In genomic region chr7:143757027-143757390, GRCm38 (mm10) we compare ENCODE assay signal across 8 mouse cellular contexts. TPM values are rescaled to one million over a fixed set of nuclear protein-coding genes. Genes with fewer than 3 reads are reported as not detected.
DNase-seq lines count a peak whose midpoint lies in the region; ATAC-seq lines count a peak whose summit lies in the region.

No protein-coding gene starts in this region.

- H3K9ac ChIP-seq in intestine, embryonic 16.5 days (ENCODE audit: low read depth, low read length), result peak overlapping the region; percentile 62
- peak overlapping the region; percentile 47; the same call in 1 of the 2 replicates for H3K9ac ChIP-seq in limb, embryonic 12.5 days (replicated peaks)
- 0 out of 2 replicates have a peak overlapping the region, but pooled peaks have one; percentile 26 for H3K9ac ChIP-seq in midbrain, embryonic 14.5 days (replicated peaks; ENCODE audit: low read length)

- H3K9me3 ChIP-seq in intestine, embryonic 16.5 days (ENCODE audit: control insufficient read depth, low read length), result no peaks in the 10 kb centered on the region
- no peaks in the 10 kb centered on the region for H3K9me3 ChIP-seq in limb, embryonic 12.5 days
- H3K9me3 ChIP-seq in midbrain, embryonic 14.5 days (ENCODE audit: control insufficient read depth, low read length), result no peaks in the 10 kb centered on the region

- H3K4me1 ChIP-seq in intestine, embryonic 16.5 days (ENCODE audit: control insufficient read depth, insufficient read depth, low read length), result peaks cover 5% of the 10 kb centered on the region
- peaks cover 12% of the 10 kb centered on the region; the same call in 1 of the 2 replicates for H3K4me1 ChIP-seq in limb, embryonic 12.5 days (replicated peaks)
- peaks cover 11% of the 10 kb centered on the region; the same call in 1 of the 2 replicates for H3K4me1 ChIP-seq in midbrain, embryonic 14.5 days (ENCODE audit: control insufficient read depth, insufficient read depth, low read length)

- peak overlapping the region; percentile 50 for H3K4me3 ChIP-seq in intestine, embryonic 16.5 days (ENCODE audit: low read length)
- H3K4me3 ChIP-seq in limb, embryonic 12.5 days (replicated peaks), result peak overlapping the region; percentile 40
- peak overlapping the region; percentile 32 for H3K4me3 ChIP-seq in midbrain, embryonic 14.5 days (replicated peaks; ENCODE audit: low read depth, low read length)

- H3K36me3 ChIP-seq in intestine, embryonic 16.5 days (ENCODE audit: control insufficient read depth, insufficient read depth, low read length), result no peaks in the 10 kb centered on the region
- H3K36me3 ChIP-seq in limb, embryonic 12.5 days, result no peaks in the 10 kb centered on the region
- H3K36me3 ChIP-seq in midbrain, embryonic 14.5 days (ENCODE audit: control insufficient read depth, insufficient read depth, low read length), result no peaks in the 10 kb centered on the region

- intact Hi-C loops in gastrocnemius, postnatal 36 days (cut with DNase I), result no loop called here

- no peak overlapping the region for H3K27ac ChIP-seq in intestine, embryonic 16.5 days (ENCODE audit: low read length)
- no peak overlapping the region for H3K27ac ChIP-seq in limb, embryonic 12.5 days
- H3K27ac ChIP-seq in midbrain, embryonic 14.5 days (replicated peaks; ENCODE audit: low read depth, low read length), result no peak overlapping the region; the same call in 1 of the 2 replicates

- H3K27me3 ChIP-seq in intestine, embryonic 16.5 days (replicated peaks; ENCODE audit: control insufficient read depth, insufficient read depth, low read length), result peaks cover 6% of the 10 kb centered on the region; the same call in 1 of the 2 replicates
- peaks cover 57% of the 10 kb centered on the region for H3K27me3 ChIP-seq in limb, embryonic 12.5 days
- peaks cover 24% of the 10 kb centered on the region for H3K27me3 ChIP-seq in midbrain, embryonic 14.5 days (ENCODE audit: control insufficient read depth, insufficient read depth, low read length)

- peak overlapping the region; percentile 88 for H3K4me2 ChIP-seq in intestine, embryonic 16.5 days (ENCODE audit: low read depth, low read length)
- peak overlapping the region; percentile 73 for H3K4me2 ChIP-seq in limb, embryonic 12.5 days
- H3K4me2 ChIP-seq in midbrain, embryonic 14.5 days (ENCODE audit: low read length), result peak overlapping the region; percentile 68

- under 1% methylated on average over 15 of the region's 15 CpGs for WGBS in intestine, embryonic 16.5 days
- WGBS in limb, embryonic 12.5 days, result 2% methylated on average over 15 of the region's 15 CpGs
- WGBS in midbrain, embryonic 14.5 days, result under 1% methylated on average over 15 of the region's 15 CpGs

- peak; percentile 71 for DNase-seq in layer of hippocampus, adult 11-12 months (ENCODE audit: low spot score)
- DNase-seq in layer of hippocampus, adult 9-10 months (ENCODE audit: low spot score), result no peak
- peak; percentile 90 for DNase-seq in embryo, embryonic 10 days (ENCODE audit: low spot score)
- peak; percentile 58 to 72 for DNase-seq in gastrocnemius, postnatal 36 days
- peak; percentile 87 for DNase-seq in midbrain, embryonic 14.5 days
- DNase-seq in spleen, postnatal 14 days (ENCODE audit: low spot score in 2 of 2), result peak; percentile 37 to 57

- ATAC-seq in intestine, embryonic 16.5 days, result peak; percentile 91
- ATAC-seq in limb, embryonic 12.5 days (ENCODE audit: insufficient number of reproducible peaks, insufficient read depth, low FRiP score, low TSS enrichment, low read depth), result peak; percentile 62; the same call in 1 of the 2 replicates
- ATAC-seq in midbrain, embryonic 14.5 days (ENCODE audit: low FRiP score, low TSS enrichment), result peak; percentile 84

RNA-seq across cellular contexts. Expression of gene Osbpl5, which starts 0.2 kb away (rescaled TPM):
- 10 to 100 TPM; 14.6 to 15.2 TPM for total RNA-seq in gastrocnemius, postnatal 36 days (2021)
- 26.4 and 29.0 TPM in 2 replicates for polyA plus RNA-seq in intestine, embryonic 16.5 days (2015; fragmentation: Nextera tagmentation; extraction: Ambion mirVana)
- polyA plus RNA-seq in limb, embryonic 12.5 days (2016; fragmentation: Nextera tagmentation; extraction: Ambion mirVana), result 26.1 and 30.4 TPM in 2 replicates
- 30.1 and 33.2 TPM in 2 replicates for polyA plus RNA-seq in midbrain, embryonic 14.5 days (2014; fragmentation: Nextera tagmentation; extraction: Ambion mirVana)

RNA-seq across cellular contexts. Expression of gene Mrgprg, which starts 9.8 kb away (rescaled TPM):
- total RNA-seq in gastrocnemius, postnatal 36 days (2021), result not detected
- polyA plus RNA-seq in intestine, embryonic 16.5 days (2015; fragmentation: Nextera tagmentation; extraction: Ambion mirVana), result not detected in 2 replicates
- polyA plus RNA-seq in limb, embryonic 12.5 days (2016; fragmentation: Nextera tagmentation; extraction: Ambion mirVana), result not detected in 2 replicates
- not detected in 2 replicates for polyA plus RNA-seq in midbrain, embryonic 14.5 days (2014; fragmentation: Nextera tagmentation; extraction: Ambion mirVana)

RNA-seq across cellular contexts. Expression of gene Mrgpre, which starts 27.3 kb away (rescaled TPM):
- under 1 TPM; 0.43 to 0.54 TPM for total RNA-seq in gastrocnemius, postnatal 36 days (2021)
- polyA plus RNA-seq in intestine, embryonic 16.5 days (2015; fragmentation: Nextera tagmentation; extraction: Ambion mirVana), result 1.4 and 1.5 TPM in 2 replicates
- 1.2 and 1.6 TPM in 2 replicates for polyA plus RNA-seq in limb, embryonic 12.5 days (2016; fragmentation: Nextera tagmentation; extraction: Ambion mirVana)
- 6.9 and 7.2 TPM in 2 replicates for polyA plus RNA-seq in midbrain, embryonic 14.5 days (2014; fragmentation: Nextera tagmentation; extraction: Ambion mirVana)
